Mouse (Mus musculus): ENCODE measurements around the gene Carns1. TPM values are rescaled to one million over a fixed set of nuclear protein-coding genes. Genes with fewer than 3 reads are reported as not detected.

Gene Carns1
- polyA plus RNA-seq (2015; fragmentation: Nextera tagmentation; extraction: Ambion mirVana) = 5.9 and 6.4 TPM in 2 replicates

GRCm38 (mm10) chr19:4175368-4175947 is at the start of gene Carns1:
Gene Carns1 (minus strand): TSS chr19:4175479.
- Histone ChIP-seq H3K4me3 (replicated peaks) (no peak within 1 kb of the TSS), H3K9me3 (replicated peaks) (no peaks in the 10 kb centered on the region), H3K36me3 (no peaks in the 10 kb centered on the region), H3K27ac (replicated peaks) (no peak within 1 kb of the TSS), H3K4me2 (peak within 1 kb of the TSS; percentile 37), H3K4me1 (peaks cover 15% of the 10 kb centered on the region), H3K27me3 (replicated peaks) (no peaks in the 10 kb centered on the region), H3K9ac (replicated peaks) (no peak within 1 kb of the TSS)
- ATAC-seq (ENCODE audit: low FRiP score) = no peak
- 6% methylated on average over 11 of the region's 11 CpGs for WGBS

GRCm38 (mm10) chr19:4222165-4222564 is 46.9 kb upstream of the Carns1 start:
- H3K9ac ChIP-seq (replicated peaks) = no peak overlapping the region
- H3K27me3 ChIP-seq (replicated peaks) = peaks cover 19% of the 10 kb centered on the region
- H3K4me3 ChIP-seq (replicated peaks) = no peak overlapping the region
- H3K4me1 ChIP-seq = peaks cover 26% of the 10 kb centered on the region
- H3K27ac ChIP-seq (replicated peaks) = no peak overlapping the region; the same call in 1 of the 2 replicates
- no peak overlapping the region for H3K4me2 ChIP-seq
- peak; percentile 45; the same call in 1 of the 2 replicates for ATAC-seq (ENCODE audit: low FRiP score)
- 74% methylated on average over 11 of the region's 11 CpGs for WGBS
- no peaks in the 10 kb centered on the region for H3K36me3 ChIP-seq
- H3K9me3 ChIP-seq (replicated peaks) = no peaks in the 10 kb centered on the region

GRCm38 (mm10) chr19:4220957-4221743 is 45.9 kb upstream of the Carns1 start:
- H3K4me3 ChIP-seq (replicated peaks) = no peak overlapping the region
- 43% methylated on average over 14 of the region's 14 CpGs for WGBS
- H3K27ac ChIP-seq (replicated peaks) = no peak overlapping the region
- H3K9ac ChIP-seq (replicated peaks) = no peak overlapping the region
- H3K4me2 ChIP-seq = no peak overlapping the region
- no peaks in the 10 kb centered on the region for H3K36me3 ChIP-seq
- H3K27me3 ChIP-seq (replicated peaks) = peaks cover 23% of the 10 kb centered on the region
- no peak for ATAC-seq (ENCODE audit: low FRiP score)
- H3K4me1 ChIP-seq = peaks cover 31% of the 10 kb centered on the region
- no peaks in the 10 kb centered on the region for H3K9me3 ChIP-seq (replicated peaks)

GRCm38 (mm10) chr19:4220416-4220815 is 45.1 kb upstream of the Carns1 start:
- H3K4me3 ChIP-seq (replicated peaks) = no peak overlapping the region
- H3K4me1 ChIP-seq = peaks cover 36% of the 10 kb centered on the region
- peaks cover 27% of the 10 kb centered on the region for H3K27me3 ChIP-seq (replicated peaks)
- H3K36me3 ChIP-seq = no peaks in the 10 kb centered on the region
- H3K9me3 ChIP-seq (replicated peaks) = no peaks in the 10 kb centered on the region
- 45% methylated on average over 4 of the region's 4 CpGs for WGBS
- H3K4me2 ChIP-seq = no peak overlapping the region
- no peak overlapping the region for H3K27ac ChIP-seq (replicated peaks)
- no peak for ATAC-seq (ENCODE audit: low FRiP score)
- H3K9ac ChIP-seq (replicated peaks) = no peak overlapping the region

- no peaks in the 10 kb centered on the region for H3K36me3 ChIP-seq
- ATAC-seq (ENCODE audit: low FRiP score) = no peak
- peaks cover 41% of the 10 kb centered on the region for H3K4me1 ChIP-seq
- no peak overlapping the region for H3K9ac ChIP-seq (replicated peaks)
- H3K27ac ChIP-seq (replicated peaks) = no peak overlapping the region
- H3K9me3 ChIP-seq (replicated peaks) = no peaks in the 10 kb centered on the region
- no peak overlapping the region for H3K4me2 ChIP-seq
- no peak overlapping the region for H3K4me3 ChIP-seq (replicated peaks)
- H3K27me3 ChIP-seq (replicated peaks) = peaks cover 27% of the 10 kb centered on the region
- WGBS = 82% methylated on average over 6 of the region's 6 CpGs
Measured at GRCm38 (mm10) chr19:4219943-4220342, 44.7 kb upstream of the Carns1 start.

GRCm38 (mm10) chr19:4218784-4219183 is 43.5 kb upstream of the Carns1 start:
- no peak overlapping the region for H3K27ac ChIP-seq (replicated peaks)

GRCm38 (mm10) chr19:4218293-4218692 is 43.0 kb upstream of the Carns1 start:
- no peak overlapping the region for H3K9ac ChIP-seq (replicated peaks)
- H3K36me3 ChIP-seq = no peaks in the 10 kb centered on the region
- H3K4me3 ChIP-seq (replicated peaks) = no peak overlapping the region
- peaks cover 57% of the 10 kb centered on the region for H3K4me1 ChIP-seq
- ATAC-seq (ENCODE audit: low FRiP score) = no peak
- H3K27ac ChIP-seq (replicated peaks) = no peak overlapping the region
- no peak overlapping the region for H3K4me2 ChIP-seq
- H3K9me3 ChIP-seq (replicated peaks) = no peaks in the 10 kb centered on the region
- H3K27me3 ChIP-seq (replicated peaks) = peaks cover 39% of the 10 kb centered on the region
- 92% methylated on average over 6 of the region's 11 CpGs for WGBS

More at GRCm38 (mm10) chr19:4218784-4219183, 43.5 kb upstream of the Carns1 start:
- Histone ChIP-seq H3K27me3 (replicated peaks) (peaks cover 34% of the 10 kb centered on the region), H3K4me2 (no peak overlapping the region), H3K9ac (replicated peaks) (no peak overlapping the region), H3K4me3 (replicated peaks) (no peak overlapping the region), H3K9me3 (replicated peaks) (no peaks in the 10 kb centered on the region), H3K4me1 (peaks cover 53% of the 10 kb centered on the region), H3K36me3 (no peaks in the 10 kb centered on the region)
- ATAC-seq (ENCODE audit: low FRiP score) = no peak
- 85% methylated on average over 1 of the region's 1 CpGs for WGBS

GRCm38 (mm10) chr19:4217855-4218254 is 42.6 kb upstream of the Carns1 start:
- no peak overlapping the region for H3K4me2 ChIP-seq
- H3K27ac ChIP-seq (replicated peaks) = no peak overlapping the region
- ATAC-seq (ENCODE audit: low FRiP score) = no peak
- 47% methylated on average over 3 of the region's 3 CpGs for WGBS
- H3K9me3 ChIP-seq (replicated peaks) = no peaks in the 10 kb centered on the region
- peaks cover 43% of the 10 kb centered on the region for H3K27me3 ChIP-seq (replicated peaks)
- peaks cover 62% of the 10 kb centered on the region for H3K4me1 ChIP-seq
- no peak overlapping the region for H3K4me3 ChIP-seq (replicated peaks)
- H3K9ac ChIP-seq (replicated peaks) = no peak overlapping the region
- no peaks in the 10 kb centered on the region for H3K36me3 ChIP-seq

GRCm38 (mm10) chr19:4217140-4217539 is 41.9 kb upstream of the Carns1 start:
- ATAC-seq (ENCODE audit: low FRiP score) = no peak
- Histone ChIP-seq H3K4me3 (replicated peaks) (no peak overlapping the region), H3K9me3 (replicated peaks) (no peaks in the 10 kb centered on the region), H3K27ac (replicated peaks) (no peak overlapping the region), H3K4me2 (no peak overlapping the region), H3K4me1 (peaks cover 59% of the 10 kb centered on the region), H3K27me3 (replicated peaks) (peaks cover 48% of the 10 kb centered on the region), H3K9ac (replicated peaks) (no peak overlapping the region), H3K36me3 (no peaks in the 10 kb centered on the region)
- WGBS = 23% methylated on average over 5 of the region's 5 CpGs

GRCm38 (mm10) chr19:4216041-4216685 is 40.9 kb upstream of the Carns1 start:
- no peaks in the 10 kb centered on the region for H3K9me3 ChIP-seq (replicated peaks)
- peaks cover 52% of the 10 kb centered on the region for H3K4me1 ChIP-seq
- H3K36me3 ChIP-seq = no peaks in the 10 kb centered on the region
- 26% methylated on average over 14 of the region's 14 CpGs for WGBS
- ATAC-seq (ENCODE audit: low FRiP score) = no peak
- H3K9ac ChIP-seq (replicated peaks) = 0 out of 2 replicates have a peak overlapping the region, but pooled peaks have one; percentile 23
- peaks cover 57% of the 10 kb centered on the region for H3K27me3 ChIP-seq (replicated peaks)
- no peak overlapping the region; the same call in 1 of the 2 replicates for H3K27ac ChIP-seq (replicated peaks)
- peak overlapping the region; percentile 96 for H3K4me2 ChIP-seq
- 0 out of 2 replicates have a peak overlapping the region, but pooled peaks have one; percentile 6 for H3K4me3 ChIP-seq (replicated peaks)

- Histone ChIP-seq H3K9me3 (replicated peaks) (no peaks in the 10 kb centered on the region), H3K4me1 (peaks cover 45% of the 10 kb centered on the region), H3K27me3 (replicated peaks) (peaks cover 62% of the 10 kb centered on the region), H3K4me2 (peak overlapping the region; percentile 96), H3K4me3 (replicated peaks) (peak overlapping the region; percentile 51), H3K36me3 (no peaks in the 10 kb centered on the region), H3K27ac (replicated peaks) (no peak overlapping the region), H3K9ac (replicated peaks) (peak overlapping the region; percentile 56)
- no peak for ATAC-seq (ENCODE audit: low FRiP score)
- WGBS = 4% methylated on average over 15 of the region's 21 CpGs
Measured at GRCm38 (mm10) chr19:4215451-4215840, 40.2 kb upstream of the Carns1 start.

All from neural tube, embryonic 15.5 days (tissue).